Mouse (Mus musculus) cortical plate, adult 2 months (tissue): ENCODE results near the gene Cryba4.

ENCODE experiments used
- CTCF ChIP-seq: fragments of 200-500 bp; IDR thresholded peaks from 2 replicates; pipeline ENCODE4 v1.5.1; 2011; ENCODE audit warnings: mild to moderate bottlenecking, control low read depth, low read length; ENCODE audit not compliant: insufficient read depth; ENCODE audit errors: extremely low read depth
- POLR2A ChIP-seq: fragments of 200-500 bp; IDR thresholded peaks from 2 replicates; pipeline ENCODE4 v1.6.1; 2011; ENCODE audit warnings: mild to moderate bottlenecking, low read length, control low read depth; ENCODE audit not compliant: insufficient read depth; ENCODE audit errors: extremely low read depth

DNA sequence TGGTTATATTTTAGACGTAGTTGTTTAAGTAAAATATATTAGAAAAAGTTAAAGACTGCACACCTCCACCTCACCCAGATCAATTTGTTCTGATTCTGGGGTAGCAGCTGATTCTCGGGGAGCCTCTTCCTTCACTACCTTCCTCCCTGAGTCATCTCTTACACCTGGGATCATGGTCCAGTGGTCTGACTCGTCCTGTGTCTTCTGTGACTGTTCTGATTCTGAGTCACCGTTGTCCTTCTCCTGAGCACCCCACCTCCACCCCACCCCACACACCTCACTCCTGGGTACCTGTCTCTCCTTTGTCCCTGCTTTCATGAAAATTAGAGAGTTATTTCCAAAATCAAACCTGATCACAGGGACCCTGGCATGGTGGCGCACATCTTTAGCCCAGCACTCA lies 12.8 kb upstream of the Cryba4 start:
- TF ChIP-seq CTCF = no peak
- TF ChIP-seq POLR2A = no peak
